Mouse (Mus musculus) spleen, adult 10 weeks (tissue): Measurements from ENCODE around the gene Fam47c. TPM values are rescaled to one million over a fixed set of nuclear protein-coding genes. Genes with fewer than 3 reads are reported as not detected.

Experiments
- polyA plus RNA-seq: library from polyadenylated mRNA; stranded (reverse); fragments of 350-450 nt; fragmentation: Illumina TruSeq; extraction: RNeasy Lipid Tissue Mini Kit (QIAGEN cat#74804); gene quantifications from one replicate; pipeline ENCODE4 v1.2.3, GENCODE M21; 2015; ENCODE audit warnings: low replicate concordance; ENCODE audit not compliant: insufficient read depth

Gene Fam47c
- not detected for polyA plus RNA-seq

GRCm38 (mm10) chrX:78737463-78737862 is at the start of gene Fam47c:
TSS of gene Fam47c (plus strand) at chrX:78737763.

Other genes with a start within 250 kb of the Fam47c start
- gene Prrg1, start 153.9 kb upstream of the Fam47c start, polyA plus RNA-seq, result 6.6 TPM